Mouse (Mus musculus) kidney, adult 2 months (tissue): ENCODE results near the gene Fars2. TPM values are rescaled to one million over a fixed set of nuclear protein-coding genes. Genes with fewer than 3 reads are reported as not detected.

Experiments
- DNase-seq: peaks from one replicate; pipeline ENCODE4 v3.0.0; 2021
- H3K27ac ChIP-seq: fragments of 200-500 bp; 2 replicates; pipeline ENCODE4 v1.5.1; 2012; ENCODE audit warnings: low read depth, low read length, control low read depth, inconsistent platforms; ENCODE audit not compliant: insufficient read depth
- H3K27me3 ChIP-seq: fragments of 200-500 bp; replicated peaks from 2 replicates; pipeline ENCODE4 v1.6.1; 2012; ENCODE audit warnings: mild to moderate bottlenecking, moderate library complexity, low read length, inconsistent platforms; ENCODE audit not compliant: control insufficient read depth, insufficient read depth
- H3K36me3 ChIP-seq: fragments of 200-500 bp; 2 replicates; pipeline ENCODE4 v1.6.1; 2012; ENCODE audit warnings: mild to moderate bottlenecking, moderate library complexity, low read length, inconsistent platforms; ENCODE audit not compliant: control insufficient read depth, insufficient read depth
- H3K4me1 ChIP-seq: fragments of 200-500 bp; 2 replicates; pipeline ENCODE4 v1.6.1; 2011; ENCODE audit warnings: low read length; ENCODE audit not compliant: control insufficient read depth, insufficient read depth
- H3K4me3 ChIP-seq: fragments of 200-500 bp; 2 replicates; pipeline ENCODE4 v1.5.1; 2011; ENCODE audit warnings: mild to moderate bottlenecking, low read depth, low read length, control low read depth; ENCODE audit not compliant: insufficient read depth
- CTCF ChIP-seq: fragments of 200-500 bp; conservative IDR thresholded peaks from 2 replicates; pipeline ENCODE4 v1.5.1; 2011; ENCODE audit warnings: low read depth, mild to moderate bottlenecking, control low read depth, low read length, moderate library complexity, mixed read lengths; ENCODE audit not compliant: insufficient read depth, insufficient read length
- POLR2A ChIP-seq: fragments of 200-500 bp; IDR thresholded peaks from one replicate; pipeline ENCODE4 v1.6.1; 2011; ENCODE audit warnings: low read depth, low read length, control low read depth
- WGBS: fragments of 180-500 bp; shearing (Covaris S2); methylation state at CpG from one replicate; pipeline ENCODE4 v1.1.7; 2018; 5-methylcytosine and 5-hydroxymethylcytosine counted together
- polyA plus RNA-seq: library from polyadenylated mRNA; depleted of rRNA; stranded (reverse); fragments of >200 nt; gene quantifications from 2 replicates; pipeline ENCODE4 v1.2.3, GENCODE M21; 2012

Gene Fars2
- polyA plus RNA-seq, 1 experiment: 99.1 TPM

GRCm38 (mm10) chr13:36538385-36538784 lies 421.2 kb downstream of the Fars2 start:
- DNase-seq: no peak
- H3K27me3 ChIP-seq: no peaks in the 10 kb centered on the region
- no peak overlapping the region for H3K27ac ChIP-seq
- 95% methylated on average over 2 of the region's 2 CpGs for WGBS
- no peaks in the 10 kb centered on the region for H3K4me1 ChIP-seq
- TF ChIP-seq POLR2A (no peak), CTCF (no peak)
- no peak overlapping the region for H3K4me3 ChIP-seq
- H3K36me3 ChIP-seq: no peaks in the 10 kb centered on the region

- H3K4me3 ChIP-seq: no peak overlapping the region
- no peaks in the 10 kb centered on the region for H3K4me1 ChIP-seq
- H3K36me3 ChIP-seq: no peaks in the 10 kb centered on the region
- no peak overlapping the region for H3K27ac ChIP-seq
- no peaks in the 10 kb centered on the region for H3K27me3 ChIP-seq
- no peak for TF ChIP-seq CTCF
- no peak for TF ChIP-seq POLR2A
- WGBS: 70% methylated on average over 10 of the region's 10 CpGs
- no peak for DNase-seq
Observed at GRCm38 (mm10) chr13:36540231-36540630, 423.0 kb downstream of the Fars2 start.

DNA sequence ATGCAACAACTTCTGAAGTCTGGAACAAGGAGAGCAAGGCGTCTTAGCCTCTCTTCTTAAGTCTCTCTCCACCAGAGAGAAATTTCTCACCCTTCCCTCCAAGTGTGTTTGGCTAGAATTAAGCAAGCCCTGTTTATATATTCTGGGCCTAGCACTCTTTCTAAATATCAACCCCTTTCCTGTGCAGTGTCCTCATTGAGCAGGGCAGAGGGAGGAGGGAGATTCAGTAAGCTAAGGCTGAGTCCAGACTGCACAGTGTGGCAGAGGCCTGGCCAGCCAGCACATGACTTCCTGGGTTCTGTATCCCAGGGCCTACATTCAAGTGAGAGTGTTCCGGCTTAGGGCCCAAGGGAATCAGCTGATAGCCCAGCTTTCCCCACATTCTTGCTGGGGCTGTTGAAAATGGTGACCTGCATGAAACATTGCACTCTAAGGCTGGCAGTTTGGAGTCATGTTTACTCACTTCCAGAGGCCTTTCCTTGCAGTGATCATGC lies 424.1 kb downstream of the Fars2 start:
- Histone ChIP-seq H3K4me3 (no peak overlapping the region), H3K27ac (no peak overlapping the region), H3K27me3 (no peaks in the 10 kb centered on the region), H3K4me1 (no peaks in the 10 kb centered on the region), H3K36me3 (no peaks in the 10 kb centered on the region)
- TF ChIP-seq POLR2A: no peak
- no peak for TF ChIP-seq CTCF
- WGBS: 93% methylated on average over 2 of the region's 2 CpGs
- no peak for DNase-seq

DNA sequence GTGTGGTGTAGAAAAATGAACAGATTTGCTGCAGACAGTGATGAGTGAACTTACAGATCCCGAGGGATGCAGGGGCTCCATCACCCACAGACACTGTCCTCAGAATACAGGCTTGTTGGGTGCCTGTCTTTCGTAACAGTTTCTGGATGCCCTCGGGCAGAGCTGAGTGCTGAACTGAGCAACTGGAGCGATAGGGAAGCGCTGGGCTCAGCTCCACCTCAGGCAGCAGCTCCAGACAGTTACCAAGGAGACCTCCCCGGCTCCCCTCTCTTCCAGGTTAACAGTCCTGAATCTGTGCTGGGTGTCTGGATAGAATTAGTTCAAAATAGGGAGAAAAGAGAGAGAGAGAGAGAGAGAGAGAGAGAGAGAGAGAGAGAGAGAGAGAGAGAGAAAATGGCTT lies 433.5 kb downstream of the Fars2 start:
- no peak overlapping the region for H3K27ac ChIP-seq
- no peaks in the 10 kb centered on the region for H3K4me1 ChIP-seq
- no peaks in the 10 kb centered on the region for H3K27me3 ChIP-seq
- no peak for DNase-seq
- no peaks in the 10 kb centered on the region for H3K36me3 ChIP-seq
- WGBS: 68% methylated on average over 6 of the region's 6 CpGs
- TF ChIP-seq POLR2A: no peak
- TF ChIP-seq CTCF: no peak
- no peak overlapping the region for H3K4me3 ChIP-seq

DNA sequence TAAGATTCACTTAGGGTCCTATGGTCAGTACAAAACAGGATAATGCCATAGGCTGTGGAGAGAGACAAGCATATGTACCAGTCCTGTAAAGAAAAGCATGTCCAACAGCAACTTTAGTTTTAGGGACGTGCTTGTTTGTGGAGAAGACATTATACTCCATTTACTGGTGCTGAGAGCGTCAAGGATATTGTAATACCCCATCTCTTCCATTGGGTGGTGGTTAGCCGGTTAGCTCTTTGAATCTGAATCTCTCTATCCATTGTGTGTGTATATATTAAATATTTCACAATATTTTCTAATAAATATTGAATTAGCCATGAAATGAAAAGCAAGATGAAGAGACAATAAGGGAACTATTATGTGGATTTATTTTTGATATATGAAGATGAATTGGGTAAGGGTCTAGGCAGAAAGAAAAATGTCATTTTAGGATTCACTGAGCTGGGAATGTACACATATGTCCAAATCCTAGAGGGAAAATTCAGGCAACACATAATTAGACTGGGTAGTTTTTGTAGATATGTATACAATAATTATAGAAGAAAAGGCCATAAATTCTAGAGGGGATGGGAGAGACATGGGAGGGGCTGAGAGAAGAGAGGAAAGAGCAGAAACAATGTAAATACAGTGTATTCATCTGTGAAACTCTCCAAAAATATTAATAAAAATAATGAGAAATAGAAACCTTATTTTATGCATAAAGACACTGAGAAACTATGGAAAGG lies 435.5 kb downstream of the Fars2 start:
- H3K36me3 ChIP-seq: no peaks in the 10 kb centered on the region
- H3K4me1 ChIP-seq: no peaks in the 10 kb centered on the region
- TF ChIP-seq POLR2A: no peak
- no peak for TF ChIP-seq CTCF
- H3K4me3 ChIP-seq: no peak overlapping the region
- 83% methylated on average over 3 of the region's 3 CpGs for WGBS
- no peak overlapping the region for H3K27ac ChIP-seq
- no peaks in the 10 kb centered on the region for H3K27me3 ChIP-seq
- DNase-seq: no peak

GRCm38 (mm10) chr13:36553247-36553642 lies 436.0 kb downstream of the Fars2 start:
- H3K4me3 ChIP-seq: no peak overlapping the region
- WGBS: 79% methylated on average over 5 of the region's 5 CpGs

DNA sequence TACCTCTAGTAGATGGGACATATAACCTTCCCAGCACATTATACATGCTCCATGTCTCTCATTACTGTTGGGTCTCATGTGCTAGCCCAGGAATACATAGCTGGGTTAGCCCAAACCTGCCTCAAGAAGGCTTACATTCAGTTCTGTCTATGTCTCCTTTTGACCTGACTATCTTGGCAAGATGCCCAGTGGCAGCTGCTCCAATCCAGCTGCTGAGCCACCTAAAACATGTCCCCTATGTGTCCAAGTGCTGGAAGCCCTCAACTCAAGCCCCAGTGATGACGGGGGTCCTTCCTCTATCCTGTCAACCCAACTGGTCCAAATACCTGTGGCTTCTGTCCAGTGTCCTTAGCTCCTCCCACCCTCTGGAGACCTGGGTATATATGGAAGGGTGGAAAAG lies 437.5 kb downstream of the Fars2 start:
- no peaks in the 10 kb centered on the region for H3K27me3 ChIP-seq
- WGBS: 85% methylated on average over 1 of the region's 1 CpGs
- no peaks in the 10 kb centered on the region for H3K36me3 ChIP-seq
- DNase-seq: no peak
- no peak overlapping the region for H3K4me3 ChIP-seq
- TF ChIP-seq CTCF: no peak
- TF ChIP-seq POLR2A: no peak
- no peaks in the 10 kb centered on the region for H3K4me1 ChIP-seq
- H3K27ac ChIP-seq: no peak overlapping the region

More at GRCm38 (mm10) chr13:36553247-36553642, 436.0 kb downstream of the Fars2 start:
- Histone ChIP-seq H3K27ac (no peak overlapping the region), H3K27me3 (no peaks in the 10 kb centered on the region), H3K36me3 (no peaks in the 10 kb centered on the region), H3K4me1 (no peaks in the 10 kb centered on the region)
- DNase-seq: no peak
- TF ChIP-seq CTCF (no peak), POLR2A (no peak)
